Mouse (Mus musculus) kidney, adult 2 months (tissue): ENCODE results near the gene Synpo2l. TPM values are rescaled to one million over a fixed set of nuclear protein-coding genes. Genes with fewer than 3 reads are reported as not detected.

Experiments used
- DNase-seq: peaks from one replicate; pipeline ENCODE4 v3.0.0; 2021
- H3K27ac ChIP-seq: fragments of 200-500 bp; 2 replicates; pipeline ENCODE4 v1.5.1; 2012; ENCODE audit warnings: low read depth, low read length, control low read depth, inconsistent platforms; ENCODE audit not compliant: insufficient read depth
- H3K27me3 ChIP-seq: fragments of 200-500 bp; replicated peaks from 2 replicates; pipeline ENCODE4 v1.6.1; 2012; ENCODE audit warnings: mild to moderate bottlenecking, moderate library complexity, low read length, inconsistent platforms; ENCODE audit not compliant: control insufficient read depth, insufficient read depth
- H3K36me3 ChIP-seq: fragments of 200-500 bp; 2 replicates; pipeline ENCODE4 v1.6.1; 2012; ENCODE audit warnings: mild to moderate bottlenecking, moderate library complexity, low read length, inconsistent platforms; ENCODE audit not compliant: control insufficient read depth, insufficient read depth
- H3K4me1 ChIP-seq: fragments of 200-500 bp; 2 replicates; pipeline ENCODE4 v1.6.1; 2011; ENCODE audit warnings: low read length; ENCODE audit not compliant: control insufficient read depth, insufficient read depth
- H3K4me3 ChIP-seq: fragments of 200-500 bp; 2 replicates; pipeline ENCODE4 v1.5.1; 2011; ENCODE audit warnings: mild to moderate bottlenecking, low read depth, low read length, control low read depth; ENCODE audit not compliant: insufficient read depth
- CTCF ChIP-seq: fragments of 200-500 bp; conservative IDR thresholded peaks from 2 replicates; pipeline ENCODE4 v1.5.1; 2011; ENCODE audit warnings: low read depth, mild to moderate bottlenecking, control low read depth, low read length, moderate library complexity, mixed read lengths; ENCODE audit not compliant: insufficient read depth, insufficient read length
- POLR2A ChIP-seq: fragments of 200-500 bp; IDR thresholded peaks from one replicate; pipeline ENCODE4 v1.6.1; 2011; ENCODE audit warnings: low read depth, low read length, control low read depth
- WGBS: fragments of 180-500 bp; shearing (Covaris S2); methylation state at CpG from one replicate; pipeline ENCODE4 v1.1.7; 2018; 5-methylcytosine and 5-hydroxymethylcytosine counted together
- polyA plus RNA-seq: library from polyadenylated mRNA; depleted of rRNA; stranded (reverse); fragments of >200 nt; gene quantifications from 2 replicates; pipeline ENCODE4 v1.2.3, GENCODE M21; 2012; rRNA removed

Gene Synpo2l
- polyA plus RNA-seq, 1 experiment: 1.8 TPM

- TF ChIP-seq CTCF (no peak), POLR2A (no peak)
- no peaks in the 10 kb centered on the region for H3K27me3 ChIP-seq
- peaks cover 13% of the 10 kb centered on the region for H3K4me1 ChIP-seq
- DNase-seq: peak; percentile 71
- H3K27ac ChIP-seq: peak overlapping the region; percentile 79
- H3K36me3 ChIP-seq: no peaks in the 10 kb centered on the region
- 28% methylated on average over 5 of the region's 5 CpGs for WGBS
- H3K4me3 ChIP-seq: no peak overlapping the region
Observed at GRCm38 (mm10) chr14:20618211-20618610, 49.9 kb downstream of the Synpo2l start.

- DNase-seq: peak; percentile 31
- 24% methylated on average over 2 of the region's 2 CpGs for WGBS
- TF ChIP-seq POLR2A (no peak), CTCF (no peak)
- H3K4me1 ChIP-seq: peaks cover 13% of the 10 kb centered on the region
- no peaks in the 10 kb centered on the region for H3K36me3 ChIP-seq
- H3K27ac ChIP-seq: no peak overlapping the region
- no peaks in the 10 kb centered on the region for H3K27me3 ChIP-seq
- H3K4me3 ChIP-seq: no peak overlapping the region
Observed at GRCm38 (mm10) chr14:20616421-20616820, 51.7 kb downstream of the Synpo2l start.

GRCm38 (mm10) chr14:20615075-20615474, 53.1 kb downstream of the Synpo2l start:
- 100% methylated on average over 2 of the region's 2 CpGs for WGBS

DNA sequence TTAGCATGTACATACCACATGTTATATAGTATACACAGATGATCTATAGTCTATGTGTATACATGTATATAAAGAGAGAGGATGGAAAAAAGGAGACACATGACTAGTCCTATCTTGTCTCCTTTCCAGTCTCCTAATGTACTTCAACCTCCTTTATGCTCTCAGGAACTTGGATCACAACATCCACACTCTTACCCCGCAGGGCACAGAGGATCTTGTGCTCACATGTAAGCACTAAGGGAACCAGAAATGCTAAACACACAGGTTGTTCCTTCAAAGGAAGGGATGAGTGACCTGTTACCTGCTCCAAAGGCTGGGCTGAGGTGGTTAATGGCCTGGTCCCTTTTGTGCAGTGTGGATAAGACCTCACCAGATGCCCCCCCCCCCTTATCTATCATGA, 55.3 kb downstream of the Synpo2l start:
- 97% methylated on average over 1 of the region's 1 CpGs for WGBS
- Histone ChIP-seq H3K36me3 (no peaks in the 10 kb centered on the region), H3K27me3 (no peaks in the 10 kb centered on the region), H3K4me1 (peaks cover 4% of the 10 kb centered on the region), H3K27ac (no peak overlapping the region), H3K4me3 (no peak overlapping the region)
- DNase-seq: no peak
- TF ChIP-seq CTCF: no peak
- no peak for TF ChIP-seq POLR2A

More at GRCm38 (mm10) chr14:20615075-20615474, 53.1 kb downstream of the Synpo2l start:
- no peak for DNase-seq
- Histone ChIP-seq H3K4me3 (no peak overlapping the region), H3K36me3 (no peaks in the 10 kb centered on the region), H3K4me1 (peaks cover 17% of the 10 kb centered on the region), H3K27me3 (no peaks in the 10 kb centered on the region), H3K27ac (no peak overlapping the region)
- TF ChIP-seq POLR2A: no peak
- no peak for TF ChIP-seq CTCF

- no peak for TF ChIP-seq POLR2A
- no peak for TF ChIP-seq CTCF
- H3K4me1 ChIP-seq: peaks cover 12% of the 10 kb centered on the region
- H3K27ac ChIP-seq: peak overlapping the region; percentile 95
- no peaks in the 10 kb centered on the region for H3K36me3 ChIP-seq
- peak; percentile 79 for DNase-seq
- WGBS: 39% methylated on average over 4 of the region's 4 CpGs
- H3K27me3 ChIP-seq: no peaks in the 10 kb centered on the region
- no peak overlapping the region for H3K4me3 ChIP-seq
Observed at GRCm38 (mm10) chr14:20610146-20610545, 58.0 kb downstream of the Synpo2l start.

GRCm38 (mm10) chr14:20609519-20609918, 58.6 kb downstream of the Synpo2l start:
- Histone ChIP-seq H3K27ac (peak overlapping the region; percentile 87), H3K4me1 (peaks cover 12% of the 10 kb centered on the region), H3K27me3 (no peaks in the 10 kb centered on the region), H3K4me3 (no peak overlapping the region), H3K36me3 (no peaks in the 10 kb centered on the region)
- TF ChIP-seq CTCF (no peak), POLR2A (no peak)
- 43% methylated on average over 3 of the region's 3 CpGs for WGBS
- no peak for DNase-seq

Other genes starting within 250 kb of the Synpo2l start
- 0.77 and 1.0 TPM in 2 replicates for gene Cfap70, start 216.1 kb downstream of the Synpo2l start, polyA plus RNA-seq
- 84.0 and 92.2 TPM in 2 replicates for gene Anxa7, start 188.2 kb downstream of the Synpo2l start, polyA plus RNA-seq
- 0.19 and 0.45 TPM in 2 replicates for gene Mss51, start 171.5 kb downstream of the Synpo2l start, polyA plus RNA-seq
- gene Ppp3cb, start 121.8 kb downstream of the Synpo2l start, polyA plus RNA-seq: 9.7 and 13.7 TPM in 2 replicates
- 7.9 and 8.5 TPM in 2 replicates for gene Usp54, start 27.3 kb downstream of the Synpo2l start, polyA plus RNA-seq
- 0.26 and 8.9 TPM in 2 replicates for gene Myoz1, start 11.8 kb downstream of the Synpo2l start, polyA plus RNA-seq
- gene Sec24c, start 6.0 kb upstream of the Synpo2l start, polyA plus RNA-seq: 133 and 153 TPM in 2 replicates
- 7.9 and 11.2 TPM in 2 replicates for gene Fut11, start 26.6 kb upstream of the Synpo2l start, polyA plus RNA-seq
- gene Chchd1, start 34.7 kb upstream of the Synpo2l start, polyA plus RNA-seq: 42.3 and 54.0 TPM in 2 replicates
- 136 and 167 TPM in 2 replicates for gene Zswim8, start 39.2 kb upstream of the Synpo2l start, polyA plus RNA-seq
- gene Ndst2, start 66.2 kb upstream of the Synpo2l start, polyA plus RNA-seq: 28.7 and 31.4 TPM in 2 replicates
- gene Camk2g, start 125.7 kb upstream of the Synpo2l start, polyA plus RNA-seq: 15.4 and 16.0 TPM in 2 replicates
- 261 and 276 TPM in 2 replicates for gene Plau, start 168.3 kb upstream of the Synpo2l start, polyA plus RNA-seq